Mouse (Mus musculus) MN1 (cell line): Measurements from ENCODE around the gene Evi5.
"Not testable (repeated sequence)": the region's sequence is repeated elsewhere in the genome, so short reads cannot be mapped to it uniquely, and the experiment has no call there.

Source experiments
- DNase-seq: peaks from one replicate; pipeline ENCODE4 v3.0.0-alpha.2; 2016; ENCODE audit warnings: low spot score

The Evi5 gene

GRCm38 (mm10) chr5:107874561-107875260 lies at the start of gene Evi5:
Gene Evi5, minus strand, starts transcription at chr5:107875107.
- DNase-seq, result peak; percentile 67

- no peak for DNase-seq
Observed at GRCm38 (mm10) chr5:107924564-107924963, 49.7 kb upstream of the Evi5 start.

- no peak for DNase-seq
Observed at GRCm38 (mm10) chr5:107922836-107923235, 47.9 kb upstream of the Evi5 start.

- DNase-seq, result peak; percentile 75
Observed at GRCm38 (mm10) chr5:107921400-107922252, 46.7 kb upstream of the Evi5 start.

- DNase-seq, result no peak
Observed at GRCm38 (mm10) chr5:107915280-107915679, 40.4 kb upstream of the Evi5 start.

- no peak for DNase-seq
Observed at GRCm38 (mm10) chr5:107911012-107911411, 36.1 kb upstream of the Evi5 start.

GRCm38 (mm10) chr5:107910084-107910616 lies 35.2 kb upstream of the Evi5 start:
- no peak for DNase-seq

- DNase-seq, result no peak
Observed at GRCm38 (mm10) chr5:107909668-107910067, 34.8 kb upstream of the Evi5 start.

GRCm38 (mm10) chr5:107908514-107909110 lies 33.7 kb upstream of the Evi5 start:
- DNase-seq, result no peak

GRCm38 (mm10) chr5:107904325-107904724 lies 29.4 kb upstream of the Evi5 start:
- no peak for DNase-seq

GRCm38 (mm10) chr5:107901014-107901615 lies 26.2 kb upstream of the Evi5 start:
- DNase-seq, result peak; percentile 27

- peak; percentile 94 for DNase-seq
Observed at GRCm38 (mm10) chr5:107900206-107901013, 25.5 kb upstream of the Evi5 start, which contains the start of gene Rpl5. Gene Rpl5, plus strand, starts transcription at chr5:107900502.

GRCm38 (mm10) chr5:107896265-107896664 lies 21.4 kb upstream of the Evi5 start:
- no peak for DNase-seq

- no peak for DNase-seq
Observed at GRCm38 (mm10) chr5:107894676-107895075, 19.8 kb upstream of the Evi5 start.

GRCm38 (mm10) chr5:107891515-107891914 lies 16.6 kb upstream of the Evi5 start:
- DNase-seq, result not testable (repeated sequence)

- DNase-seq, result no peak
Observed at GRCm38 (mm10) chr5:107889994-107890888, 15.3 kb upstream of the Evi5 start.

GRCm38 (mm10) chr5:107880710-107881109 lies 5.8 kb upstream of the Evi5 start:
- no peak for DNase-seq

- DNase-seq, result no peak
Observed at GRCm38 (mm10) chr5:107877053-107877452, 2.1 kb upstream of the Evi5 start.

GRCm38 (mm10) chr5:107875261-107875611 lies 329 bp upstream of the Evi5 start:
- DNase-seq, result no peak

GRCm38 (mm10) chr5:107873886-107874302 lies 1.0 kb downstream of the Evi5 start:
- peak; percentile 57 for DNase-seq
